Mouse (Mus musculus): Measurements from ENCODE around the gene Mdga2.

Mdga2 gene

DNA sequence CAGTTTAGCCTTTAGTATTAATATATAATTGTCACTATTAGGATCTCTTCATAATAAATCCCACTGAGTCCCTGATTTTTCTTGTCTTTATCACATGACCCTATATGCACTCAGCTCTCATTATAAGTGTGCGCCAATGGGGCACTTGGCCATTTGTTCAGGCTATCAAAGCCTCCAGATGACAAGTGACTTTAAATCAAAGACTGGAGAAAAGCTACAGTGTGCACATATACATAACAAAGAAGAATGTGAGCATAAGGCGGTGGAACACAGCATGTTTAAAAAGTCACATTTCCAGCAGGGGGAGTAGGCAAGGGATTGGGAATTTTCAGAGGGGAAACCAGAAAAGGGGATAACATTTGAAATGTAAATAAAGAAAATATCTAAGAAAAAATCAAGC, 497.9 kb downstream of the Mdga2 start:
- no peak for DNase-seq (ENCODE audit: extremely low read depth, low read depth, low spot score)

DNA sequence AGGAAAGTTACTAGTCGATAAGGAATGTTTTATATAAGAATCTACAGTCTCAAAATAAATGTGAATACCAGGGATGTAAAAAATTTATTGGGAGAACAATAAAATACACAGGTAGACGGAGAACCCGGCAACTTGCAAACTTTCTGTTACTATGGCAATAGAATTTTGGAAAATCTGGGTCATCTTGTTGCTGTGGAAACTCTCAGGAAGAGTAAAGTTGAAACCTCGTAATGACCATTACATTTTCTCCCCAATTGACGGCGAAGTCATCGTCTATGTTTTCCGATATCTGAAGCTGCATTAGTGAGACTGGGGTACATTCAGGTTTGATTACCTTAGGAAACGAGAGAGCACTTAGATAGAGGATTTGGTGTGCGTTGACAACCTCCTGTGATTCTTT, 514.0 kb downstream of the Mdga2 start:
- DNase-seq (ENCODE audit: extremely low read depth, low read depth, low spot score) = no peak

DNA sequence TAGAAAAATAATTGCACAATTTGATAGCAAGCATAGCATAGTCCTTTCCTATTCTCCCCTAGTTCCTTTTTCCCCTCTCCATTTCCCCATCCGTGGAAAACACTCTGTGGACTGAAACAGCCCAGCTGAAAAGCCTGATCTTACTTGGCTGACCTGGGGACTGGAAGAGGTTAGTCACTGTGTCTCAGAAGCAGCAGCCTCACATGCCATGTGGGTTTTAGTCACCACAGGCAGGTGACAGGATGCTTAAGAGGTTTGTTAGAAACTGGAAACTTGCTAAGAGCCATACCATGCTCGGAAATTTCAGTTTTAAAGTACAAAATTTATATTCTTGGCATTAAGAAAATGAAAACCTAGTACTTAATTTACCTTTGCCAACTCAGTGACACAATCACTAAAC, 514.9 kb downstream of the Mdga2 start:
- DNase-seq (ENCODE audit: extremely low read depth, low read depth, low spot score) = no peak

DNA sequence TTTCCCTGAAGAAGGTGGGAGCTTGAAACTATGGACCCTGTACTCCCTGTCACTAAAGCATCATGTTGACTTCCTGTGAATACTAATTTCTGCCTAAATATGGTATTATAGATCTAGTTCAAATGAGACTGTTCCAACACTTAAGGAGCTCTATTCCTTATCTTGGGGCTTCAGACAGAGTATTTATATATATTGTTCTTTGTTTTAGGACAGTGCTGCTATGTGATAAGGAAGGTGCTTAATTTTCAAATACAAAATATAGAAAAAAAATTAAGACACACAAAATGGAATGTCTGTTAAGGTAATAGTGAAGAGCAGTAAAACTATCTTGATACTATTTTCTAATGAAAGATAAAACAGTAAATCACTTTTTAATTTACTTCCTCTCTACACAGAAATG, 517.3 kb downstream of the Mdga2 start:
- DNase-seq (ENCODE audit: extremely low read depth, low read depth, low spot score) = no peak

DNA sequence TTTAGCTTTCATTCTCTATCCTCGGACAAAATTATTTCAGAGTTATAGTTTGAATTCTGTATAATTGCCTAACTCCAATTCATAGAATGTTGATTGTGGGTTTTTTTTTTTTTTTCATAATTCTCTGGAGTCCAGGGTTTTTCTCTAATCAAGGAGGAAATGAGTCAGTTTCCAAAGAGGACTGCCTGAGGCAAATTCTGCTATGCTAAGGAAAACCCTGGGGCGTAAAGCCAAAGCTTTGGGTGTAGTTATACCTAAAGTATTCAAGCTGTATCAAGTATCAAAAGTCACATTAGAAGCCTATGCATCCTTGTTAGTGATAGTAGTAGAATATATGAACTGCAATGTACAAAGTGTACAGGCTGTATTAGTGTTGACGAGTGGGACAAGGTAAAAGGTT, 519.6 kb downstream of the Mdga2 start:
- DNase-seq (ENCODE audit: extremely low read depth, low read depth, low spot score) = no peak

DNA sequence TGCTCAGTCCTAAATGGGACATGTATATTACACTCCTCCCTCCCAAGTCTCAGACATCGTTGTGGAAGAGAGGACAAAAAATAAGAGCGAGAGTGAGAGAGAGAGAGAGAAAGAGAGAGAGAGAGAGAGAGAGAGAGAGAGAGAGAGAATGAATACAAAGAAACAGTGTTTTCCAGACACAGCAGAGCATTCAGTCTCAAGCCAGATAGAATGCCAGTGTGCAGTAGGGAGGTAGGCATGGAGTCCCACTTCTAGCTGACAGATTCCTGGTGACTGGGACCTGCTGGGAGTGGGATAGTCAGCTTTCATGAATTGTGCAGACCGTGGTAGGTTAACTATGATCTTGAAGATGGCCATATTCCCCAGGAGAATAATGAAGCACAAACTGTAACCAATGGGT, 542.8 kb downstream of the Mdga2 start:
- no peak for DNase-seq (ENCODE audit: extremely low read depth, low read depth, low spot score)

DNA sequence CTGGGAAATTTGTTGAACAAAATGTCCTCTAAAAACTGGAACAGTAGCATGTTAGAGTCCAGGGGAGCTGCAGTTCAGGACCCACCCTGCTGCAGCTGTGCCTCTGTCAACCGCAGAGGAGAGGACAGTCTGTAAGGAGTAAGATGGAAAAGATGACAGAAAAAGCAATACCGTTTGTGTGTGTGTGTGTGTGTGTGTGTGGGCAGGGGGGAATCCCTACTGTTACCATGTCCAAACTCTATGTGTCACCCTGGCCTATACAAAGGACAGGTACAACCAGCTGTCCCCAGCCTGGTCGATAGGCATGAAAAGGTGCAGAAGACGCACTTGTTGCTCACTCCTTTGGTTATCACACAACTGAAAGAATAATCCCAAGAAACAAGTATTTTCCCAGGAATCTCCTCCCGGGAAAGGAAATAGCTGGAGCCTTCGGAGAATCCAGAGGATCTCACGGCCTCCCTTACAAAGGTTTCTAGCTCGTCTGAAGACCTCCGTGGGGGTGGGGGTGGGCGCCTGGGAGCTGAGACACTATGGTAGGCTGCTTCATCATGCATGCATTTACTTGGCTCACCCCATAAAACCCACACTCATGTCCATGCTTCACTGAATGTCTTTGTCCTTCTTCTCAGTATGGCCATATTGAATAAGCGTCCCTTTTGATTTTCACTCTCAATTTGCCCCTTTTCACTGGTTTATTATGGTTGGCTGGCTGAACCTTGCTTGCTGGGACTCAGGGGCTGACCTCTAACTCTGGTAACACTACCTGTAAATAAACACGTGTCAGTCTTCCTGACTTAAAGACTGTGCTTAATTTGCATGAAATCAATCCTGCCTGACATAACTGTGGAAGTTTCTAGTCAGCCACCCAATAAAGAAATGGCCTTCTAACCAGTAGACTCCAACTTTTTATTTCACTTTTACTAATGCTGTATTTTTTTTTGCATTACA, 573.5 kb downstream of the Mdga2 start:
- DNase-seq (ENCODE audit: extremely low read depth, low read depth, low spot score) = no peak

DNA sequence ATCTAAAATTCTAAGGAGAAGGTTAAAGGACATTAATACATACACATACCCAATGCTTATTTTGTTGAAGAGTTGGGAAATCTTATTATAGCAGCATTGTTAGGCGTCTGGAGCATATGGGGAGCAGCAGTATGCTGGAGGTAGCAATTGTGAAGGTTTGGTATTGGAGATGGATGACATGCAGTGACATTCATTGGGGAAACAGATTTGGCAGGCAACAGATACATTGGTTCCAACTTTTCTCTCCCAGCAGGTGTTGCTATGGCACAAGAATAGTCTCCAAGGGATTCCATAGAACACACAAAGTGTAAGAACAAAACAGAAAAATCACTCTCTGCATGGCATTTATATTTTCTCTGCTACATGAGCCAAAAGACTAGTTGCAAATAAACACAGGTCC, 581.9 kb downstream of the Mdga2 start:
- no peak for DNase-seq (ENCODE audit: extremely low read depth, low read depth, low spot score)

DNA sequence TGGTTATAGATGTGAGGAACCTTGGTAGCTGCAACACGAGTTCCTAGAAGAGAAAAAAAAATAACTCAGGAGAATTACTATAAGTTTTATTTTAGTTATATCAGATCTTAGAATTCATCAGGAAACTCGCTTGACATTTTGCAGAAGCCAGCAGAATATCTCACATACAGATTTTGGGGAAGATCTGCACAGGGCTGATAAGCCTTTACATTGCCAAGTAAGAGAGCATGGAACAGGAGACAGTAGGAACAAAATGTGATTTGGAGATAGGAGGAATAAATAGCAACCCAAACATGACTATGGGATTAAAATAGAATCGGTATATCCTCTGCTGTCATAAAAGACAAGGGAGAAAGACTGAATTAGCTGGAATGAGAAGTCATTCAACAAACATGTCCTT, 602.4 kb downstream of the Mdga2 start:
- no peak for DNase-seq (ENCODE audit: extremely low read depth, low read depth, low spot score)

DNA sequence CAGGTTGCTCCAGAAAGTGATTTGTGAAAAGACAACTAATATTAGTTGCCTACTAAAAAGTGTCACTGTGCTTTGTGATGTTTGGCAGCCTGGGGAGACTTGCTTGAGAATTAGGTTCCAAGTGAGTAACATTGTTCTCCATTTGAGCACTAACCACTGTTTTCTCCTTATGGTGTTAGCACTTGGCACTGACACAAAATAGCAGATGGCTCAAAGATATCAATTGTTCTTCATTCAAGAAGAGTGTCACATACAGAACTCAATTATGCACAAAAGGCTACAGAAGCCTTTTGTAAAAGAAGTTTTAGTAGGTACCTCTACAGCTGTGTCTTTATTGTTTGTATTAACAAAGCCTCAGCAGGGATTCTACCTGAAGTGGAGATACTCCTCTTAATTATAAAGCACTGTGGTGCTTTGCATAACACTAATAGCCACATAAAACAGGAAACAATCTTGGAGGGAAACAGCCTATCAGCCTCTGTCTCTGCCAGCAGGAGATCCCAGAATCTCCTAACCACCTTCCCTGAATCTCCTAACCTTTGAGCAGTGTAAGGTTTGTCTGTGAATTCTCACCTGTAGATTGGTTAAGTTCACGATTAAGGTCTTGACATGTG, 630.6 kb downstream of the Mdga2 start:
- no peak for DNase-seq (ENCODE audit: extremely low read depth, low read depth, low spot score)

DNA sequence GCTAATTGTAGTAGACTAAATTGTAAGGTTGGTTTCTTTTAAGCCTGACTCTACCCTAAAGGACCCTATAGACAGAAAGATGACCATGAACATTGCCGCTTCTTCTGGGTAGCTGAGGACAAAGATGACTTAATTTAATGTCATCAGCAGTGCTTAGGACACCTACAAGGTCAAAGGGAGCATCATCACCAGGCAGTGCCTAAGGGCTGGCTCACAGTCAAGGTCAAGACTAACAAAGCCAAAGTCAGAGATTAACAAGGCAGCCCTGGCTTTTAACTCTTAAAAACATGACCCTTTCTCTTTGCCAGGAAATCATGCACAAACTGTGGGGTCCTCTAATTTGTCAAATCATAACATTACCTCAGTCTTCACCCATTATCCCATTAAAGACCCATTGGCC, 657.0 kb downstream of the Mdga2 start:
- no peak for DNase-seq (ENCODE audit: extremely low read depth, low read depth, low spot score)

DNA sequence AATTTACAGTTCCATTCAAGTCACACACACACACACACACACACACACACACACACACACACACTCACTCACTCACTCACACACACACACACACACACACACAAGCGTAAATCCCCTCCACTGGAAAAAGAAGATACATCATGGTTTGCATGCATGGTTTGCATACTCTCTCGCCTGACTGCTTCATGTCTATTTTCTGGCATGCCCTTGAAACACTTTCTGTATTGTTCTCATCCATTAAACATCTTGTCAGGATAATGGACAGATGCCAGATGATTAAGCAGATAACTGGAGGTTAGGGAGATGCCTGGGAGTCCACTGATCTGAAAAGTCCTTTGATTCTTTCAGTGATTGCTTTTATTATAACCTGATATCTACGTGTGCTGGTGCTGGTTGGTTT, 665.5 kb downstream of the Mdga2 start:
- DNase-seq (ENCODE audit: extremely low read depth, low read depth, low spot score) = no peak

DNA sequence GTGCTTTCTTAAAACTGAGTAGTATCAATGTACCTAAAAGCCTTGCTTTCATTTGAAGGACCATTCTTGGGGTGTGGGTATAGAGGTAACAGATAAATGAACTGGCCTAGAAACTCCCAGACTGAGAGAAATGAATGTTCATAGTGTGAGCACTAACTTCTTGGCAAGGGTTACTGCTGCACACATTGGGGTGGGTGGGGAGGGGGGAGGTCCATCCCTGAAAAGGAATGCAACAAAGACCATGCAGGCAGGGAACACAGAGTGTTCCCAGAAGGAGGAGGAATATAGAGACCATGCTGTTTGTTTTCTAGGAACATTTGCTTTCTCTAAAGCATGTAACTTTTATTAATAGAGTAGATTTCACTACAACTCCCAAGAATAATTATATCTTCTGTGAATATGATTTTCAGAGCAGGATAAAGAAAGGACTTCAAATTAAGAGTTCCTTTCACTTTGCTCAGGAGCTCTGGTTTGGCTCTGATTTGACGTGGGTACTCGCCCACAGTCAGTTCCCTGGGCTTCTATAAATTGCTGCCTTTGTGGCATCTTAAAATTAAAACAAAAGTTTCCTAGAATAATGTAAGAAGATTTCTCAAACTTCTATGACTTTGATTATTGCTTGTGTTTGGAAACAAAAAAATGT, 666.0 kb downstream of the Mdga2 start:
- DNase-seq (ENCODE audit: extremely low read depth, low read depth, low spot score) = no peak

DNA sequence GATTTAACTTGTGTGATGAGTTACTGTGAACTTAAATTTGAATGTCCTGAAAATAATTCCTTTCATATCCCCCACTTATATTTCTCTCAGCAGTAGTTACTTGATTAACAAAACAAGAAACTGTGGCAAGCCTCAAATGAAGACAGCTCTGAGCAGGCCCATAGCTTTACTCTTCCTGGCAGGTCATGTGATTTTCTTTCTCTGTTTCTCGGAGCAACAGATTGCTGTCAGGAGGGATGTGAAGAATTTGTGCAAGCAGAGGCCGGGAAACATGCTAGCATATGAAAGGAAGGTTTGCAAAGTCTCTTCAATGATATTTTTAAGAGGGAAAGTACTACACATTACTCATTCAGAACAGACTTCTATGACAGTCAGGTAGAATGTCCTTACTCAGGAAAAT, 697.4 kb downstream of the Mdga2 start:
- DNase-seq (ENCODE audit: extremely low read depth, low read depth, low spot score) = no peak

DNA sequence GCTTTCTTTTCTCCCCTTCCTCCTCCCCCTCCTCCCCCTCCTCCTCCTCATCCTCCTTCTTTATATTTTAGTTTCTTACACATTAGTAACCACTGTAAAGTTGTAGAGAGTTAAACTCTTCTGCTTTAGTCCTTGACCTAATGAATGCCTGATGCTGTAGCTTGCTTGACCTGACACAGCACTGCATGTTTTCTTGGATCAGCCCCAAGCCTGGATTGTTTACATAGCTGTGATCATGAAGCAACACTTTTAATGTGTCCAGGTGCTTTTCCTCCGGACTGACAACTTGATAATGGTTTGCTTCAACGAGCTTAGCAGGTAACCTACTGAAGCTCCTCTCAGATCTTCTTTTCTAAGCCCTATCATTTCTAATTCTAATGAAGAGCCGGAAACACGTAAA, 723.1 kb downstream of the Mdga2 start:
- no peak for DNase-seq (ENCODE audit: extremely low read depth, low read depth, low spot score)

DNA sequence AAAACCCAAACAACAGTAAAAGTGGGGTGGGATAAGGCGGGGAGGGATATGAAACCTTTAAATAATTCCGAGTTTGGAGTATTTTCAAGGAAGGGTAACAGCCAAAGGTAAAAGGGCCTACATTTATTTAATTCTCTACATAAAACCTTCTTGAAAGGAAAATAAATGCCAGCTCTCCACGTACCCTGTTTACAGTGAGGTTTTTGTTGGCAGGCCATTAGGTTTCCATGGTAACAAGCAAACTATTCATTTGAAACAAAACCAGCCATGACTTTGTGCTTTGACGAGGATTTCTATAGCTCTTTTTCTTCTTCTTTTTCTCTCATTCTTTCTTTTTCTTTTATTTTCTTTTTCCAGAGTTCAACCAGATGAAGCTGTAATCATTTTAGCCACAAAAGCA, 751.5 kb downstream of the Mdga2 start:
- DNase-seq (ENCODE audit: extremely low read depth, low read depth, low spot score) = no peak

DNA sequence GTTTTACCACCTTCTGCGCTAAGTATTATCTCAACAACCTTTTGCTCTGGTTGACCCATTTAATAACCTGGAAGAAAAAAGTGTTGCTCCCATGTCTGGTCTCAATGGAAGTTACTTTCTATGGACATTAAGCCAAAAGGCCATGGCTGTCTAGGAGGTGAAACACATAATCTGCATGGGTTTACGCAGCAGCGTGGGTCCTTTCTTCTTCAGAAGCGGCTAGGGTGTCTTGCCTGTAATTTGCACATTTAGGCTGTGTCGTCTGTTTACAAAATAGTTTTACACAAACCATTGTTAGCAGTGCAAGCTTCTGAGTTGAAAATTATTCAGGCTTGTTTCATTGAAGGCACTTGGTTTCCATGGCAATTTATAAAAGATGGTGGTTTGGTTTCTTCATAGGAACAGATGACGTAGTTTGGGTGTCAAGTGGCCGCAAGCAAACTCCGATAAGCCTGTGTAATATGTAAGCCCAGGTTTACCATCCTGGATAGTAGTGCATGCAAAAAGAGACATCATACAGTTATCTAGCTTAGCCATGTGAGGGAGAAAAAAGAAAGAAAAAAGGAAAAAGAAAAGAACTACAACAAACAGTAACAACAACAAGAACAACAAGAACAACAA, 752.0 kb downstream of the Mdga2 start:
- no peak for DNase-seq (ENCODE audit: extremely low read depth, low read depth, low spot score)

DNA sequence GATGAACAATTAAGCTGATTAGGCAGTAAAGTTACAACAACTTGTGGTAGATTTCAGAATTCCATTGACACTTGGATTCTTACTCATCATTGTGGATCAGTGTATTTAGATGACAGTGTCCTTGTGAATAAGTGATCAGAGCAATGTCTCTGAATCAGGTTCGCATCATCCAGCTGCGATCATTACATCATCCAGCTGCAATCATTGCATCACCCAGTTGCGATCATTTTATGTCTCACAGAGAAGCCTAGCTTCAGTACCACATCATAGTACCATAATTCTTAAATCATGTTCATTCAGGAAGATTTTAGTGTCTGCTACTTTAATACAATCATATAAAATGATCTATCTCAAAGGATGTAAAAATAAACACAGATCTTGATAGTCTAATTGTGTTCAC, 756.8 kb downstream of the Mdga2 start:
- no peak for DNase-seq (ENCODE audit: extremely low read depth, low read depth, low spot score)

DNA sequence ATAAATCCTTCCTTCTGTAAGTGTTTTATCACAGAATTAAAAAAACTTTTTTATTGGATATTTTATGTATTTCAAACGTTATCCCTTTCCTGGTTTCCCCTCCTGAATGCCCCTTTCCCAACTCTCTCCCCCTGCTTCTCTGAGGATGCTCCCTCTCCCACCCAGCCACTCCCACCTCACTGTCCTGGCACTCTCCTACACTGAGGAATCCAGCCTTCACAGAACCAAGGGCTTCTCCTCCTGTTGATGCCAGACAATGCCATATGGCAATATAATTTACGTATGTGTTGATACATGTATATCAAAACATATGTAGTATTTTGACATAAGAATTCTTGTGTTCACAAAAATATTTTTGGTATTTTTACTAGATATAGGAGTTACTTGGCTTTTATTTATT, 779.0 kb downstream of the Mdga2 start:
- no peak for DNase-seq (ENCODE audit: extremely low read depth, low read depth, low spot score)
